Mouse (Mus musculus) olfactory bulb, adult 2 months (tissue): ENCODE results near the gene Simc1.

Experiments used
- CTCF ChIP-seq: fragments of 200-500 bp; IDR thresholded peaks from 2 replicates; pipeline ENCODE4 v1.5.1; 2012; ENCODE audit warnings: low read depth, mild to moderate bottlenecking, low read length, moderate library complexity; ENCODE audit not compliant: insufficient read depth
- POLR2A ChIP-seq: fragments of 200-500 bp; IDR thresholded peaks from 2 replicates; pipeline ENCODE4 v1.6.1; 2012; ENCODE audit warnings: mild to moderate bottlenecking, low read depth, low read length, moderate library complexity; ENCODE audit not compliant: insufficient read depth

GRCm38 (mm10) chr13:54569282-54569681 lies 65.7 kb downstream of the Simc1 start:
- TF ChIP-seq POLR2A (no peak), CTCF (no peak)
